Mouse (Mus musculus): Measurements from ENCODE around the gene Klhl1. TPM values are rescaled to one million over a fixed set of nuclear protein-coding genes. Genes with fewer than 3 reads are reported as not detected.
"Not testable (repeated sequence)": the region's sequence is repeated elsewhere in the genome, so short reads cannot be mapped to it uniquely, and the experiment has no call there.

The Klhl1 gene
- polyA plus RNA-seq, 1 experiment from 2014 or later = 9.2 TPM

DNA sequence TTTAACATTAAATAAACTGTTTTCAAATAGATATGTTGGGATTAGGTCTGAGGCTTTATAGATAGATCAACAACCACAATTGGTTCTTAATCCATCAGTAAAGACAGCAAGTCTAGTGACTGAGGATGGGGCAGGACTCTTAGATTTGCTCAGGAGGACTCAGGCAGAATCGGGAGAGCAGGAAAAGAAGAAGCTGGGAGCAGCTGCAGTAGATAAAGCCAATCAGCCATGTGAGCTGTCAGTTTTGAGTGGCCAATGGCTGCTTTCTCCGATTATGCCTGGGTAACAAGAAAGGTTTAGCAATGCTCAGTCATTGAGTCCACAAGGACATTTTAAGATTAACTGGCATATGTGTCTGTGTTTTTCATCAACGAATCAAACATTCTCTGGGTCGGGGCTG lies 187.8 kb downstream of the Klhl1 start:
- H3K4me1 ChIP-seq = no peaks in the 10 kb centered on the region; the same call in 1 of the 2 replicates
- no peaks in the 10 kb centered on the region for H3K36me3 ChIP-seq
- no peaks in the 10 kb centered on the region for H3K27me3 ChIP-seq (replicated peaks)
- ATAC-seq (ENCODE audit: low FRiP score) = no peak
- WGBS = 47% methylated on average over 4 of the region's 4 CpGs
- no peak overlapping the region for H3K4me2 ChIP-seq
- no peaks in the 10 kb centered on the region for H3K9me3 ChIP-seq (replicated peaks)
- no peak overlapping the region for H3K9ac ChIP-seq (replicated peaks)
- no peak overlapping the region for H3K27ac ChIP-seq (replicated peaks)
- H3K4me3 ChIP-seq (replicated peaks) = no peak overlapping the region

DNA sequence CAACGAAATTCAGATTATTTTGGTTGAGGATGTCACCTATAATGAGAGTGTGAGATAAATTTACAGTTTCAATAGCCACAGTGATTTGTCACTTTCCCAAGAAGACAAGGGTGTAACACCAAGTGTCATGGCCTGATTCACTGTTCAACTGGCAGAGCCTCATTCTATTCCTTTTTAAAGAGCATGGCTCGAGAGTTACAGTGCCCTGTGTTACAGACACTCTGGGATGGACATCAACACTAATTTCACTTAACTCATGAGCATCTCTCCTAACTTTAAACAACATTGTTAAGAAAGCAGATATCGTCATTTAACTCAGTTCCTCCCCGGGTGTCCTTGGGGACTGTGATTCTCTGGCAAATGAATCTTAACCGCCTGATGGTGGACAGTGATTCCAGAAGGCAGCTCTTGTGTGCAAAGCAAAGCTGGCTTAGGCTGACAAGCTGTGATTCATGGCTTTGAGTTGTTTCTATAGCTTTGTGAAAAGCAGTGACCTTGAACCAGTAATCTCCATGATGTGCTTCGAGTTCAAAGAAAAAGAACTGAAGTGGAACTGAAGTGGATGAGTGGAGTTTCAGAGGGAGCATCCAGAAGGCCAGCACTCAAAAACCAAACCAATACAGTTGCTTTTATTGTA lies 301.0 kb downstream of the Klhl1 start:
- H3K27ac ChIP-seq (replicated peaks) = no peak overlapping the region
- no peak overlapping the region for H3K9ac ChIP-seq (replicated peaks)
- no peaks in the 10 kb centered on the region for H3K9me3 ChIP-seq (replicated peaks)
- H3K4me2 ChIP-seq = no peak overlapping the region
- H3K4me1 ChIP-seq = no peaks in the 10 kb centered on the region
- no peak for ATAC-seq (ENCODE audit: low FRiP score)
- H3K27me3 ChIP-seq (replicated peaks) = no peaks in the 10 kb centered on the region
- H3K36me3 ChIP-seq = no peaks in the 10 kb centered on the region
- H3K4me3 ChIP-seq (replicated peaks) = no peak overlapping the region
- WGBS = 24% methylated on average over 6 of the region's 6 CpGs

DNA sequence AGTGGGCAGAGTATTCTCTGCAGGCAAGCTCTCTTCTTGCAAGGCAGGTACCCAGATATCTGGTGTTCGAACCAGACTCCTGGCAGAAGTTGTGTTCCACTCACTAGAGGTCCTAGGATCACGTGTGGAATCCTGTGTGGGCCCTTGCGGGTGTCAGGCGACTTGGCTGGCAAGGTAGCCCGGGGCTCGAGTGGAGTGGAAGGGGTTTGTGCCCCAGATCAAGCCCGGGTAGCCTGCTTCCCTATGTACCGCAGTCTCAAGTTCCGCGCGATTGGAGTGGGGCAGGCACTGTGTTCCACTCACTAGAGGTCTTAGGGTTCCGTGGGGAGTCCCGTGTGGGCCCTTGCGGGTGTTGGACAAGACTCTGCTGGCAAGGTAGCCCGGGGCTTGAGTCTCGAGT lies 324.1 kb downstream of the Klhl1 start:
- H3K36me3 ChIP-seq; H3K27me3 ChIP-seq (replicated peaks); ATAC-seq (ENCODE audit: low FRiP score); H3K4me1 ChIP-seq; H3K9ac ChIP-seq (replicated peaks); H3K4me2 ChIP-seq; H3K4me3 ChIP-seq (replicated peaks); H3K27ac ChIP-seq (replicated peaks); H3K9me3 ChIP-seq (replicated peaks): not testable (repeated sequence)
- 93% methylated on average over 15 of the region's 16 CpGs for WGBS

DNA sequence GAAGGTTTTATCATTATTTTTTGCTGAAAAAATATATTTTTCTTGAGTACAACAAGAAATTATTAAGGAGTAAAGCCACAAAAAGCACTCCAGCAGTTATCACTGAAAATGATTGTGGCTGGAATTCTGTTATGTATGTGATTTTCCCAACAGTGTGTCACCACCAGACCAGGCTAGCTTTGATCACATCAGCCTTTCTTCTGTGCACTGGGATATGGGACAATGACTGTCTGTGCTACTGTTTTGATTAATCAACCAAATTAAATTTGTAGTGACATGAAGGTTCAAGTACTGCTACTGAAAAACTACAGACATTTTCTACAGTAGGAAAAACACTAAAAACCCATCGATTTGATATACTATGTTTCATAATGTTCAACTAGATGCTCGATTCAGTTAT lies 344.4 kb downstream of the Klhl1 start:
- Histone ChIP-seq H3K27me3 (replicated peaks) (no peaks in the 10 kb centered on the region), H3K4me1 (no peaks in the 10 kb centered on the region), H3K9me3 (replicated peaks) (no peaks in the 10 kb centered on the region), H3K4me3 (replicated peaks) (no peak overlapping the region), H3K9ac (replicated peaks) (no peak overlapping the region), H3K4me2 (no peak overlapping the region), H3K36me3 (no peaks in the 10 kb centered on the region), H3K27ac (replicated peaks) (no peak overlapping the region)
- ATAC-seq (ENCODE audit: low FRiP score) = no peak
- 83% methylated on average over 2 of the region's 2 CpGs for WGBS

DNA sequence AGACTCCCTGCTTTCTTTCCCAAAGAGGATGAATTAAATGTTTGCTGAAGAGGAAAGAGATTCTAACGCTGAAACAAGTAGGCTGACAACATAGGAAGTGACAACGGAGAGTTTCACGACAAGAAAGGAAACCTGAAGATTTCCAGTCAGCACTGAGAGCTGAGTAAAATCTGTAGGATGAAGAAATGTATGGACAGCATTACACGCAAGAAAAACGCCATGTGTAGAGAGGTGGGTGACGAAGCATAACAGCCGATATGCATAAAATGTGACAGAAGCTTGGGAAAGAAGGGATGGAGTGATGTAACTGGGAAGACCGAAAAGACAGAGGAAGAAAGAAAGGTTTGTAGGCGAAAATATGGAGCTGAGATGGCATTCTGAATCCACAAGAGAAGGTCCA lies 375.8 kb downstream of the Klhl1 start:
- H3K4me3 ChIP-seq (replicated peaks) = no peak overlapping the region
- no peak overlapping the region for H3K9ac ChIP-seq (replicated peaks)
- H3K36me3 ChIP-seq = no peaks in the 10 kb centered on the region
- WGBS = 74% methylated on average over 9 of the region's 9 CpGs
- no peak overlapping the region for H3K4me2 ChIP-seq
- H3K27ac ChIP-seq (replicated peaks) = no peak overlapping the region
- no peaks in the 10 kb centered on the region for H3K9me3 ChIP-seq (replicated peaks)
- H3K27me3 ChIP-seq (replicated peaks) = no peaks in the 10 kb centered on the region
- no peak for ATAC-seq (ENCODE audit: low FRiP score)
- H3K4me1 ChIP-seq = no peaks in the 10 kb centered on the region

DNA sequence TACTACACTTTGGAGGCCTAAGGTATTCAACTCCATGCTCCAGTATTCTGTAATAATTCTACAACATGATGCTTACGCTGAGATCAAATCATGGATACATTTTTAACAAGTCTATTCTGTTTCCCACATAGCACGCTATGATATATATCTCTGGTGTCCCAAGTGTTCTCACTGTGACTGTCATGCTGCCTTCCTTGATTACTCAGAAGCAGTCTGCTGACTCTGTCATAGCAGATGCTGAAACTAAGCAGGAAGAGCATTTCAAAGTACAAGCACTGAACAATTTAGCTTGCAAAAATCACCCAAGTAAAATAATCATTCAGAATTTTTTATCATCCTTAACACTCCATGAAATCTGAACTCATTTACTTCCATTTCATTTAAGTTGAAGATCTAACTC lies 378.7 kb downstream of the Klhl1 start:
- Histone ChIP-seq H3K27ac (replicated peaks) (no peak overlapping the region), H3K4me2 (no peak overlapping the region), H3K4me3 (replicated peaks) (no peak overlapping the region), H3K4me1 (no peaks in the 10 kb centered on the region), H3K9ac (replicated peaks) (no peak overlapping the region), H3K27me3 (replicated peaks) (no peaks in the 10 kb centered on the region), H3K9me3 (replicated peaks) (no peaks in the 10 kb centered on the region), H3K36me3 (no peaks in the 10 kb centered on the region)
- ATAC-seq (ENCODE audit: low FRiP score) = no peak
- whole genome bisulfite sequencing = 89% methylated on average over 2 of the region's 2 CpGs

DNA sequence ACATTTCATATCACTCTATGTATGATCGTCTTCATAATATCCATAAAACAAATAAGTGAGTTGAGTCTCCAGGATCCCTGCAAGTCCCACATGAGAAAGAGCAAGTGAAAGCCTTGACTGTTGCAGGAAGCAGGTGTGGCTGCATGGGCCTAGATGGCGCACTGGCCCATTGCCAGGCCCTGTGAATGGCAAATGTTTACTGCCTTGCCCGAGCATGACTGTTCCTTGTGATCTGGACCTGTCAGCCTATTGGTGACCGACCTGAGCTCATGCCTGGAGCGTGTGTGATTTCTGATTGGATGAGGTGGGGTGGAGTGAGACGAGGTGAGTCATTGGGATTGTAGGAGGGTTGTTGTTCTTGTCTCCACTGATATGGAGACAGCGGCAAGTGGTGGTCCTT lies 411.5 kb downstream of the Klhl1 start:
- H3K27me3 ChIP-seq (replicated peaks) = no peaks in the 10 kb centered on the region
- H3K9ac ChIP-seq (replicated peaks) = no peak overlapping the region
- no peak overlapping the region for H3K4me2 ChIP-seq

DNA sequence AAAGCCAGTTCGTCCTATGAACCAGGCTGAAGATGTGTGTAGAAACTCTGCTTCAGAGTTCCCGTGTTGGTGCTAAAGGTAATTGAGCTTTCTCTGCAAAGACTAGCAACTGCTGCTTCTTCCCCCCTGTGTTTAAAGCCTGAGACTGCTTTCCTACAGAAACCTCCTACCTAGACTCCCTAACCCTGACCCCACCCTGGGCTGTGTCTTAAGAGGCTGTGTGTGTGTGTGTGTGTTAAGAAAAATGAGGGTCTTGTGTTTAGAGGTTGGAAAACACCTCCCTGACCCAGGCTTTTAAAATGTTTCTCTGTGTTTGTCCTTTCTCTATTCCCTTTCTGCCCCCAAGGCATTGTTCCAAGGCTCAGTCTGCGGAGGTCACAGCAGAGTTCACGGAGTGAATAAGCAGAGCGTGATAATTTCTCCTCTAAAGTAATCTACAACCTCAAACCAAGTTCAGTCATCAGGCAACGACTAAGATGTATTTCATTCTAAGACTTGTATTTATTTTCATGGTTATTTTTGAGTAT lies 437.2 kb downstream of the Klhl1 start:
- no peak for ATAC-seq (ENCODE audit: low FRiP score)

More for the DNA sequence above, 411.5 kb downstream of the Klhl1 start:
- ATAC-seq (ENCODE audit: low FRiP score) = no peak
- 80% methylated on average over 7 of the region's 7 CpGs for WGBS
- H3K9me3 ChIP-seq (replicated peaks) = no peaks in the 10 kb centered on the region
- H3K27ac ChIP-seq (replicated peaks) = no peak overlapping the region
- no peaks in the 10 kb centered on the region for H3K4me1 ChIP-seq
- H3K4me3 ChIP-seq (replicated peaks) = no peak overlapping the region
- no peaks in the 10 kb centered on the region for H3K36me3 ChIP-seq

DNA sequence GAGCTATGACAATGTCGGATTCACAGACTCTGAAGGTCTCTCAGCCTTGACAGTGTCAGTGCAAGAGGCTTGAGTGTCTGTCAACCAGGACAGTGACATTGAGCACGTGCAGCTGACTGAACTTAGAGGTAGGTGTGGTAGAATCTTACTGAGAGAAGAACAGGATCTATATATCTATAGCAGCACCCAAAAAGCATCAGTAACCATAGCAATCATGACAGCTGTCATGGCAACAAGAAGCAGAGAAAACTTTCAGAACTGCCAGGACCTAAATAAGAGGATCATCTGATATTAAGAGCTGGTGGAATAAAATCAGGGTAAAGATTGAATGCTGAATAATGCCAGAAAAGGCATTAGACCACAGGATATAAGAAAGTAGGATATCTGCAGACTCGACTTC lies 453.0 kb downstream of the Klhl1 start:
- Histone ChIP-seq H3K9me3 (replicated peaks) (no peaks in the 10 kb centered on the region), H3K27ac (replicated peaks) (no peak overlapping the region), H3K4me1 (no peaks in the 10 kb centered on the region), H3K4me3 (replicated peaks) (no peak overlapping the region), H3K36me3 (no peaks in the 10 kb centered on the region), H3K9ac (replicated peaks) (no peak overlapping the region), H3K4me2 (no peak overlapping the region), H3K27me3 (replicated peaks) (no peaks in the 10 kb centered on the region)
- WGBS = 85% methylated on average over 3 of the region's 3 CpGs
- no peak for ATAC-seq (ENCODE audit: low FRiP score)

More for the DNA sequence above, 437.2 kb downstream of the Klhl1 start:
- no peak overlapping the region for H3K4me3 ChIP-seq (replicated peaks)
- no peaks in the 10 kb centered on the region for H3K9me3 ChIP-seq (replicated peaks)
- no peak overlapping the region for H3K27ac ChIP-seq (replicated peaks)
- H3K27me3 ChIP-seq (replicated peaks) = no peaks in the 10 kb centered on the region
- WGBS = 14% methylated on average over 6 of the region's 6 CpGs
- no peaks in the 10 kb centered on the region for H3K36me3 ChIP-seq
- no peak overlapping the region for H3K4me2 ChIP-seq
- no peak overlapping the region for H3K9ac ChIP-seq (replicated peaks)
- peaks cover 7% of the 10 kb centered on the region for H3K4me1 ChIP-seq

Data from neural tube, embryonic 15.5 days (tissue).